Mouse (Mus musculus): ENCODE data around the gene Numbl.

The Numbl gene

DNA sequence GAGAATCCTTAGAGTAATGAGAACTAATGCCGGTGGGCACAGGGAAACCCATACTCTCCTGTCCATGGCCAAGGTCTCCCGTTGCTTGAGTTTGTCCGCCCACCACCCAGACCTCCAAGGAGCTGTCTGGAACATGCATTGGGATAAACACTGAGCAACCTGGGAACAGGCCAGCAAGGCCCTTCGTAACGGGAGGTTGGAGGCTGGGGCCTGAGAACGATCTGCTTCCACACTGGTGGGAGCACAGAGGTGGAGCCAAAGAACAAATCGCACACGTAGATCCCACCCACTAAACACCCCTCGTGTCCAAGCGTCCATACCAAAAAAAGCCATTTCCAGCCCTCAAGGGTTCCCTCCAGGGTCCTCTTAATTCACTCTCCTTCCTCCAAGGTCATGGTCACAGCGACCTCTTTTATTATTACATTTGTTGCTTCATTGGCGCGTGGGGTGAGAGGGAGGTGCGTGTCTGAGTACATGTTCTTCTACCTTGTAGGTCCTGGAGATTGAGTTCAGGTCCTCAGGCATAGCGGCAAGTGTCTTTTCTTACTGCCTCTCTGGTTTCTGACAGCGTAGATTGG, 39.9 kb downstream of the Numbl start:
- DNase-seq: no peak

DNA sequence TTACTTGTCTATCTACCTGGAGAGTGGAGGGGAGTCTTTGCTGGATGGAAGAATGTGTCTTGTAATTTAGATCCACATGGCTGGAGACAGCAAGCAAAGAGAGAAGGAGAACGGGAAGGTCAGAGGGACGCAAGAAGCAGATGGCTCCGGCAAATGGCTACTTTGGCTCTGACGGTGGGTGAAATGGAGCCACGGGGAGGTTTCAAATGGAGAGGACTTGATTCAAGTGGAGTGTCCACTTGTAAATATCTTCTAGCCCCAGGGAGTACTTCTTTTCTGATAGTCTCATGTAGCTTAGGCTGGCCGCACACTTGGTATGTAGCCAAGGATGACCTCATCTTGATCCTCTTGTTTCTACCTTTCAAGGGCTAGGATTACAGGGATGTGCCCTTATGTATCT, 40.6 kb downstream of the Numbl start:
- DNase-seq: no peak

DNA sequence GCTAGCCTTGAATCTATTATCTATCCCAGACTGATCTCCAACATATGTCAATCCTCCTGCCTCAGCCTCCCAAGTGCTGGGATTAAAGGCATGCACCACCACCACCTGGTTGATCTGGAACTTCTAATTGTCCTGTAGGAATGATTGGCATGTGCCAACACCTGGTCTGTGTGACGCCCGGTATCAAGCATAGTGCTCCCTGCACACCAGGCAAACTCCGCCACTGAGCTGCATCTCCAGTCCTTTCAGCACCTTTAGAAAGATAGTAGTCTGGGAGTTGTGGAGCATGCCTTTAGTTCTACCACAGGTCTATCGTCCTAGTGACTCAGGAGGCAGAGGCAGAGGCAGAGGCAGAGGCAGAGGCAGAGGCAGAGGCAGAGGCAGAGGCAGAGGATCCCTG, 42.1 kb downstream of the Numbl start:
- no peak for DNase-seq

DNA sequence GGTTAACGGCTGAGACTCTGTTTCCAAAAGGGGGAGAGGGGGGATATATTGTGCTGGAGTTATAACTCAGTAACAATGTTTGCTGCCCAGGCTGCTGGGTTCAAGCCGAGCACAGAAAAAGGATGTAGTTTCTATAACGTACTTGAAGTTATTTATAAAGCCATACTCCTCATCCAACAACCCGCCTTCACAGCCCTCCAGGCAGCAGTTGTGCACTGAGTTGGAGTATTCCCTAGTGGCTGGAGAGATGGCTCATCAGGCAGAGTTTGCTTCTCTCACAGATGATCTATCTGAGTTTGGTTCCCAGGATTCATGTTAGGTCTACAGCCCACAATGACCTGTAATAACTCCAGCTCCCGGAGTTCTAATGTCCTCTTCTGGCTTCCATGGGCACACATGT, 42.6 kb downstream of the Numbl start:
- no peak for DNase-seq

DNA sequence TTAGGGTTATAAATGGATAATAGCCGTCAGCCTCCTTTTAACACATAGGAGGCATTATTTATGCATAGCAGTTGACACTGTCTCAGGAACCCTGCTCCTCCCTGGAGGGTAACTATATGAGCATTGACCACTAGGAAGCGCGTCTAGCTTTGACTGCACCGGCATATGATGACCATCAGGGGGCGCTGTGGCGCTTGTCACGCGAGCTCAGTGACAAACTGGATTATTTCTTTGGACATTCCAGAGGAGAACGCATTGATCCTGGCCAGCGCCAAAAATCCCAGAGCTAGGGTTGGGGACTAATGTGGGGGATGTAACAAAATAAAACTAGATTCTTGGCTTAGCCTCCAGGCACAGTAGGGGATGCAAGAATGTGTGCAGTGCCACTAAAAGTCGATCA, 43.9 kb downstream of the Numbl start:
- DNase-seq: peak; percentile 87

DNA sequence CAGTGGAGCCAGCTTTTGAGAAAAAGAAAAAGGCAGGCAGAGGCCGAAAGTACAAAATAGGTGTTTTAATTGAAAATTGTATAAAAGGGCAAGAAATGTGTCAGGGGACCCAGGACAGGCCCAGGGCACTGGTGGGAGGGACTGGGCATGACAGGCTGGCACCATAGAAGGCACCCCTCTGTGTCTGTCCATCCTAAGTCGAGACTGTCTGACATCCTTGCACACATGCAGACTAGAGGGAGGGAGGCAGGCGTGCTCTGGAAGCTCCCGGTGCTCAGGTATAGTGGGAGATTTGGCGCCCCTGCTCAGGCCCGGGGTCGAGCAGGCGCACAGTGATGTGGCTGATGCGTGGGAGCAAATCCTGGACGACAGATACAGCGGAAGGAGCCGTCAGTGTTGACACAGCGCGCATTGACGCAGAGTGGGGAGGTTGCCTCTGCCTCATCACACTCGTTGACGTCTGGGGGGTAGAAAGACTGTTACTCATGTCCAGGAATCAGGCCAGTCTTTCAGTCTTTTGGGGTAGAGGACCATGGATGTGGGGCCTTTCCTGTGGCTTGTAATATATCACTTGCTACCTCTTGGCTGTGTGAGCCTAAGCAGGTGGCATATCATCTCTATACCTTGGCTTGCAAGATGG, 47.0 kb downstream of the Numbl start:
- DNase-seq: no peak

DNA sequence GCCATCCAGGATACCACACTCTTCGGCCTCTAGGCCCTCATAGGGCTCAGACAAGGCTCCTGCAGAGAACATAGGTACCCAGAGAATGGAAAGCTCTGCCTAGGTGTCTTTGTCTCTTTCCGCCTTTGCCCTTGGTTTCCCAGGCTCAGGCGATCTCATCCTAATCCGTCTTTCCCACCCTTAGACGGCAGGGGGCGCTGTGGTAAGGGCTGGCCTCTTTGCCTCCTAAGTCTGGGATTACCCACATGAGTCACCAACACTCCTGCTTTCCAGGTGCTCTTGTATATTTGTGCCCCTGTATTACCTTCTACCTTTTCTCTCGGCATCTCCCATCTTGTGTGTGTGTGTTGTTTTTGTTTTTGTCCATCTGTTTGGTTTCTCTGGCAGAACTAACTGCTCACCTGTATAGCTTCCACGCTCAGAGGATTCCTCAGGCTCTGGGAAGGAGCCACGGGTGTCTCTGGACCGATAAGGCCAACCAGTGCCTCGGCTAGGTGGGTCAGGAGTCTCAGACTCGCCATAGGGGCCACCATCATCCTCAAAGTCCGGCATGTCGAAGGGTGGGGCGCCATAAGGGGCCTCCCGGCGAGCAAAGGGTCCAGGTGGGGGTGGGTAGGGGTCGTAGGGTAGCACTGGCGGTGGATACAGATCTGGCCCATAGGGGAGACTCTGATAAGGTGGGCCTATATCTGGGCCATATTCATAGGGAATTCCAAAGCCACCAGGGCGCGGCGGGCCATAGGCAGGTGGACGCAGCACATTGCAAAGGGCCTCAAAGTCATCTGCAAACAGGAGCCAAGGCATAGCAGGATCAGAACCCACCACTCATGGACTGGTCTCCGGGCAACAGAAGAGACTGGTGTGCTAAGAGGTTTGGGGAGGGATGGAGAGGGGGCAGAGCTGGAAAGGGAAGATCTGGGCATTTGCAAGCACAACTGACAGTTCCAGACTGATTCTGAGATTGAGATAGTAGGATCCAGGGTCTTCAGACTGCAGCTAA, 48.2 kb downstream of the Numbl start:
- DNase-seq: peak; percentile 74

DNA sequence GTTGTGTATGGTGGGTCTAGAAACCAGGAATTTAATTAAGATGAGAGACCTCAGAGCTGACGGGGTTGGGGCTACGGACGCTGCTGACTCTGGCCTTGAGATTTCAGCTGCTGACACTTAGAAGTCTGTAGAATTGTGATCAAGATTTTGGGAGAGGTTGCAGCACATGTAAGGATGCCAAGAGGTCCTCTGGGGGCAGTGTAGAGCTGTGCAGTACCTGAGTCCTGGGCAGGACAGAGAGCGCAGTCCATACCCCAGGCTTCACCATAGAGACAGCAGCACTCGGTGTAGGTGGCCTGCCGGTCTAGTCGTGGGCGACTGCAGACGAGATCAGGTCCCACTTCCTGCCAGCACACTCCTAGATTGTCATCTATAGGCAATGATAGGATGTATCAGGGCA, 49.3 kb downstream of the Numbl start:
- peak; percentile 43 for DNase-seq

DNA sequence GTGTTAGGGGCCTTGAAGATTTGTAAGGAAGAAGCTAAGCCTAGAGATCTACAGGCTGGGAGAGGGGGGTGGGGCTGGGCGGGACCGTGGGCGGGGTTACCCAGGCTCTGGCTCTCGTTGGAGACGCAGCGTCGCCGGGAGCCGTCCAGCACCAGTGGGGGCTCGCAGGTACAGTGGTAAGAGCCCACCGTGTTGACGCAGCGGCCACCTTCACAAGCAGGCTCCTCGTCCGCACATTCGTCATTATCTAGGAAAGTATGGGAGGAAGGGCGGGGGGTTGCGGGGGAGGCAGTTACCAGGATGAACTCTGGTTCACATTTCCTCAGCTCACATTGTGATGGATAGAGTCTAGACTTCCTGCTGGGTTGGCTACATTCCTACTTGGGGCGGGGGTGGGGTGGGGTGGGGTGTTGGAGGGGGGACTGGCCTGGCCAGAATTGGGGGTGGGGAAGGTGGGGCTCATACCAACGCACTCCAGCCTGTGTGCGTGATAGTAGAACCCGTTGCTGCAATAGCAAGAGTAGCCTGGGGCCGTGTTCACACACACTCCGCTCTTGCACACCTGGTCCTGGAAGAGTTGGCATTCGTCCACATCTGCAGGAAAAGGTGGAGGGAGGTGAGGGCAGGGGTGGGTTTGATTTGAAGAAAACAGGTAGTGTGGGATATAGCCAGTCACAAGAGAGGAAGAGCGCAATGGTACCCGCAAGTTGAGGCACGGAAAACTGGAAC, 50.8 kb downstream of the Numbl start:
- peak; percentile 72 for DNase-seq

DNA sequence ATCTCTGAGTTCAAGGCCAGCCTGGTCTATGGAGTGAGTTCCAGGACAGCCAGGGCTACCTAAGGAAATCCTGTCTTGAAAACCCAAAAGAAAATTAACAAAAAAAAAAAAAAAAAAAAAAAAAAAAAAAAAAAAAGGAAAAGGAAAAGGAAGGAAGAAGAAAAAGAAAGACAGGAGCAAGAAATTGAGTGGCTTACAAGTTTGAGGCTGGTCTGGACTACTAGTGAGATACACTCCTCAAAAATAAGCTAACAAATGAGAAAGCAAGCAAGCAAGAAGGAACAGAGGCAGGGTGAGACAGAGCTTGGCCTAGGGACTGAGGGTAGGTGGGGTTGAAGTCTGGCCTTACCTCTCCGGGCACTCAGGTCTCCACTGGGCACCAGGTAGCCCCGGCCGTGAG, 51.6 kb downstream of the Numbl start:
- no peak for DNase-seq

DNA sequence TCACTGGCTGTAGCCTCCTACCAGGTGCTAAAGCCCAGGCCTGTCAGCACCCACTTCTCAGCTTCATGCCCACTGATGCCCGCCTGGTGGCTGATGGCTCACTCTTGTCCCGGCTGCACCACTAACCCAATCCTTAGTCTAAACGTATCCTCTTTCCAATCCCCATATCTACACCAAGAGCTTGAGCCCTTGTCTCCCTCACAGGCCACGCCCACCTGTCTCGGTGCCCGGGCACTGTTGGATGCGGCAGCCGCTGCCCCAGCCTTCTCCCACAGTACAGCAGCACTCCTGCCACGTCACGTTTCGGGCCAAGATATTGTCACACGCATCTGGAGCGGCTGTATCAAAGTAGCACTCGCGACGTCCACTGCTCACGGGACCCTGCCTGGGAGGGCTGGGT, 52.1 kb downstream of the Numbl start:
- peak; percentile 68 for DNase-seq

DNA sequence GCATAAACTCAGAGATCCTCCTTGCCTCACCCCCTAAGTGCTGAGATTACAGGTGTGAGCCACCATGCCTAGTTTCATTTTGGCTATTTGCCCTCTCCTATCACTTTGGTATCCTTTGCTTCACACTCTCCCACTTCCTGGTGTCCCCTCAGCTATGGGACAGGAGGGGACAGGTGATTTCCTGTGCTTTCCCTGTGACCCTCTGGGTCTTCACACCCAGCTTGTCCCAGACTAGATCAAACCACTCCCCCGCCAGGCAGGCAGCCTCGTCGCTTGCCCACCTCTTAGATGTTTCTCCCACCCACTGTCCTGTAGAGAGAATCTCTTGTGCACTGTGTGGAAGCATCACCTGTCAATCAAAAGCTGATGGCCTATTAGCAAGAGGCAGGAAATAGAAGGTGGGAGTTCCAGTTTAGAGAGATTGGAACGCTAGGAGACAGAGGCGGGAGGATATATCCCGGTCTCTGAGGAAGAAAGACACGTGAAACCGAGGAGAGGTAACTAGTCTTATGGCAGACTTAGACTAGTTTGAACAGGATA, 52.8 kb downstream of the Numbl start:
- DNase-seq: no peak

DNA sequence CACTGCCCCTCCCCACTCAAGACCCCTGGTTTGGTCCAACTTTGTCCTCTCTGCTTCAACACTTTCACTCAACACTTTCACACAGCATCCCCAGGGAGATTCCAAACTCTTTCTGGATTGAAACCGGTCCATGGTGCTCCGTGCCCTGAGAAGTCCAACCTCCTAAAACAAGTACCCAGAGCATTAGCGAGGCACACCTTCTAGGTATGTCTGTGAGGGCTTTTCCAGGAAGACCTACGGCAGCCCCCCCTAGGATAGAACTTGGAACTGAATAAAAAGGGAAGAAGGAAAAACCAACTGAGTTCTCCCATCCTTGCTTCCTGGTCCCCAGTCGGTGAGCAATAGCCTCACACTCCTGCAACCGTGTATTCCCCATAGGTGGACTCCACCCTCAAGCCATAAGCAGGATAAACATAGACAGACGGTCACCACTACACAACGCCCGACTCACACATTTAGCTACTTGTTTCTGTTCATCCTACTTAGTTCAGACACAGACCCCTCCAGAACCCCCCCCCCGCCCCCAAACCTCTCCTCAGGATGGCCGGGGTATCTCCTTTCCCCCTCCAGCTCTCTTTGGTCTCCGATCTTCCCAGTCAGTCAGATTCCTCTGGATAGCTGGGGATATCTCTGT, 53.5 kb downstream of the Numbl start:
- DNase-seq: no peak

DNA sequence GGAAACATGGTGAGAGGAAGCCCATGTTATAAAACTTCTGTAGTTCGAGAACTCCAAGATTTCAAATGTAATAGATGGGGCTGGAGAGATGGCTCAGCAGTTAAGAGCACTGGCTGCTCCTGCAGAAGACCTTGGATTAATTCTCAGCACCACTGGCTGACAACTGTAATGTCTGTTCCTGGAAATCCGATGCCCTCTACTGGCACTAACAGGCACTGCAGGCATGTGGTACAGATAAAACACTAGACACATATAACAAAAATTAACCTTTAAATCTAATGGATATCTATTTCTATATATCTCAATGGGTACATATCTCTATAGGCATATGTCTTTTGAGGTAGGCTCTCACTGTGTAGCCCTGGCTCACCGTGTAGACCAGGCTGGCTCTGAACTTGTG, 56.2 kb downstream of the Numbl start:
- DNase-seq: no peak

DNA sequence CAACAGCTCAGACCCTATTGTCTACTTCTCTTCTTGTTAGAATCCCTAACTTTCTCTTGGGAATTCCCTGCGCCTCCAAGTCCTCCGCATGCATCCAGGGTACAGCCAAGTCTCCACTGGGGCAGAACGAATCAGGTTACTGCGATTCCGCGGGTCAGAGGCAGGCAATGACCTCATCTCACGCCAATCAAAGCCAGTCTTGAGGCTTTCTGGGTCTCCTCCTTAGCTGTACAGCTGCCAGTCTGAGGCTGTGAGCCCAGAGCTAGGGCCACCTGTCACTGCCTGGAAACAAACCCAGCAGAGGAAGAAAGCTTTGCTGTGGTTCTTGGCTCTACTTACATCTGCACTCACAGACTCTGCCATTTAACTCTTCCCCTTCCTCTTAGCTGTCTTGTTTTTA, 57.7 kb downstream of the Numbl start:
- no peak for DNase-seq

DNA sequence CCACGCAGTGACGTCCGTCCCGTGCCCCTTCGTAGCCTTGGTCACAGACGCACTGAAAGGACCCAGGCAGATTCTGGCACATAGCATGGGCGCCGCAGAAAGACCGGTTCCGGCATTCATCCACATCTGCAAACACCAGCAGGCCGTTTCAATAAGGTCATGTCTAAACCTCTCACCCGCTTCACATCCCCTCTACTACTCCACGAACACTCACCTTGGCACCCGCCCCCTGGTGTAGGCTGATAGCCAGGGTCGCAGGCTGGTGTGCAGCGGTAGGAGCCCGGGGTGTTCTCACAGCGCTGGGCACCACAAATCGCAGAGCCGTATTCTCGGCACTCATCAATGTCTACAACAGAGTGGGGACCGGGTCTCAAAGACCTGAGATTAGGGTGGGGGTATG, 61.2 kb downstream of the Numbl start:
- DNase-seq: no peak

DNA sequence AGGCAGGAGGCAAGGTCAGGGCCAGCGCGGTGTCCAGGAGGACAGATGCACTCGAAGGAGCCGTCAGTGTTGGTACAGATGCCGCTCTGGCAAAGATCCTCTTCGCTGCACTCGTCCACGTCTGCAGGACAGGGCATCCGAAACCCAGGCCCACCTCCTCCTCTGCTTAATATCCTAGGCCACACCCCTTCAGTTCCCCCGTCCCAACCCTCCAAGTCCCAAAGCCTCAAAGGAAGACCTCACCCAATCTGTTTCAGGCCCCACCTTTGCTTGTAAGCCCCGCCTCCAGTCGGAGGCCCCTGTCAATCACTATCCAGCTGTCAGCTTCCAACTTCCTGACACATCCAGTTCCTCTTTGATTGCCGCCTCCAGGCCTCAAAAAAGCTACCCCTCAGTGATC, 64.1 kb downstream of the Numbl start:
- no peak for DNase-seq

DNA sequence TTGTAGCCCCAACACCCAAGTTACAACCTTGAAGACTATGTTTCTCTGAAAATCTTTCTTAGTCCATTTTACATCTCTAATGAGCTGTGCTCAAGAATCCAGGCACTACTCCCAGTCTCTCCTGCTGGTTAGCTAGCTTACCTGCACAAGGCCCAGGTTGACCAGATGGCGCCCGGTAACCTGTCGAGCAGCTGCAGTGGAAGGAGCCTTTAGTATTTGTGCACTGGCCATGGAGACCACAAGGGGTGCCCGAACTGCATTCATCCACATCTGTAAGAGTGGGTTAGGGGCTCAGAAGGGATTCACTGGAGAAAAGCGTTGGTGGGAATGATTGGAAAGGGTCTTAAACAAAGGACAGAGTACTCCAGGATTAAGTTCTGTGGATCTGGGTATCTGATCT, 64.8 kb downstream of the Numbl start:
- DNase-seq: no peak

DNA sequence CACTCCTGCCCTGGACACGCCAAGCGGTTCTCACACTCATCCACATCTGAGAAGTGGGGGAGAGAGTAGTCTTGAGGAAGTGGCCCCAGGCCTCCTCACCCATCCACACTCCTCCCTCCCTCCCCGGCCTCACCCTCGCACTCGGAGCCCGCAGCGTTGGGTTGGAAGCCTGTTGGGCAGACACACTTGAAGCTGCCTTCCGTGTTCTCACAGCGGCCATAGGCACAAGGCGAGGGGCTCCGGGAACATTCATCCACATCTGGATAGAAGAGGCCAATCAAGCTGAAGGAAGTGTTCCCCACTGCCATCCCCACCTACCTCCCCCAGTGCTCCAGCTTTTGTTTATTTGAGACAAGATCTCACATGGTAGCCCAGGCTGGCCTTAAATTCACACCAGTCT, 65.9 kb downstream of the Numbl start:
- DNase-seq: no peak

DNA sequence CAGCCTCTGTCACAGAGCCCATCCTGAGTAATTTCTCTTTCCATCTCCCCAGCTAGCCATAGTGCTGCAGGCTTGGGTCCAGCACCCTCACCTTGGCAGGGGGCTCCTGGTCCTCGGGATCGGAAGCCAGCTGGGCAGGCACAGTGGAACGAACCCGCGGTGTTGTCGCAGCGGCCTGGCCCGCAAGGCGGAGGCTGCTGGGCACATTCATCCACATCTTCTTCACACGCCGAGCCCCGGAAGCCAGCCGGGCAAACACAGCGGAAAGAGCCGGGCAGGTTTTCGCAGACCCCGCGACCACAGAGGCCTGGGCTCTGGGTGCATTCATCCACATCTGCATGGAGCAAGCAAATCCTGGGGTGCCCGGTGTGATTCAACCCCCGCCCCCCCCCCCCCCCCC, 66.7 kb downstream of the Numbl start:
- DNase-seq: no peak

DNA sequence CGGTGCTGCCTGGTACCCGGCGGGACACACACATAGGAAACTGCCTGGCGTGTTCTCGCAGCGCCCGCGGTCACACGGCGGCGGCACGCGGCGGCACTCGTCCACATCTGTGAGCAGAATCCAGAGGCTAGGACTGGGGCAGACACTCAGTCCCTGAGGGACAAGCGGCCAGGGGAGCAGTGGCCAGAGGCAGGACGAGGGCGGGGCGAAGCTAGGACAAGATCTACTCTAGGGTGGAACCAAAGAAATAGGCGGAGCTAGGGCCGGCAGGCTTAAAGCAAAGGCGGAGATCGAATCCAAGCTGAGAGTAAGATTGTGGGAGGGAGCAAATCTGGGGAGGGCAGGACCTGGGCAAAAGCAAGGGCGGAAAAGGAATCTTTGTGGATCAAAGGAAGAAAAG, 67.5 kb downstream of the Numbl start:
- peak; percentile 89 for DNase-seq

DNA sequence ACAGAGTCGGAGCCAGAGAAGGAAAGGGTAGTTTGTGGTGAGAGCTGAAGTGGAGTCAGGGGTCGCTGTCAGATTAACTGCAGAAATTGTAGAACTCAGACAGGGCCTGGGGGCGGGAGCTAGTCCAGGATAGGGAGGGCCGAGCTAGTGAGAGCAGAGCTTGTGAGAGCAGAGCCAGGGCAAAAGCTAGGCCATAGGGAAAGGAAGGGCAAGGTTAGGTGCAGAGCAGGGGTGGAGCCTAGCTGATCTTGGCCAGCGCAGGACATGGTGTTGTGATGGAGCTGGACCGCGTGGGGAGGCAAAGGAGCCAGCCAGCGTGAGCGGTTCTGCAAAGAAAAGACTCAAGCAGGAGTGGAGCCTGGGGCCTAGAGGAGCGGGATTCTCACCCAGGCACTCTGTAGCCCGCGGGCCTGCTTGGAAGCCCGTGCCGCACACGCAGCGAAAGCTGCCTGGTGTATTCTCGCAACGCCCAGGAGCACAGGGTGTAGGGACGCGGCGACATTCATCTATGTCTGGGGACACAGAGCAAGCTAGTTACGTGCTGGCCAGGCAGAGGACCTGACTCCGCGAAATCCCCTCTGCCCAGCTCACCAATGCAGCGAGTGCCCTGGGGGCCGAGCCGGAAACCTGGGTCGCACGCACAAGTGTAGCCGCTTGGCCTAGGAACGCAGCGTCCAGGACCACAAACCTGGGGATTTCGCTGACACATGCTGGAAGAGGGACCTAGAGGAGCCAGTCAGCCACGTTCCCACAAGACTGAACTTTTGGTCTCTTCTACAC, 68.1 kb downstream of the Numbl start:
- DNase-seq: peak; percentile 72

Data from kidney, postnatal 10 days (tissue).